Mouse (Mus musculus) layer of hippocampus, adult 9-11 months (tissue): Measurements from ENCODE around the gene Smim13.
"Not testable (repeated sequence)": the region's sequence is repeated elsewhere in the genome, so short reads cannot be mapped to it uniquely, and the experiment has no call there.

Experiments
- DNase-seq: peaks from one replicate; pipeline ENCODE4 v3.0.0; 2022

The Smim13 gene

GRCm38 (mm10) chr13:41238035-41238804 is 11.4 kb upstream of the Smim13 start:
- DNase-seq: no peak

GRCm38 (mm10) chr13:41238805-41239130 is 10.9 kb upstream of the Smim13 start:
- no peak for DNase-seq

- no peak for DNase-seq
Observed at GRCm38 (mm10) chr13:41241557-41241956, 8.1 kb upstream of the Smim13 start.

GRCm38 (mm10) chr13:41244306-41244830 is 5.3 kb upstream of the Smim13 start:
- DNase-seq: no peak

GRCm38 (mm10) chr13:41248751-41249520 is 708 bp upstream of the Smim13 start:
- peak; percentile 25 for DNase-seq

- peak; percentile 45 for DNase-seq
Observed at GRCm38 (mm10) chr13:41250318-41250981, 806 bp downstream of the Smim13 start.

- DNase-seq: not testable (repeated sequence)
Observed at GRCm38 (mm10) chr13:41251232-41251631, 1.6 kb downstream of the Smim13 start.

GRCm38 (mm10) chr13:41251667-41252066 is 2.0 kb downstream of the Smim13 start:
- no peak for DNase-seq

- no peak for DNase-seq
Observed at GRCm38 (mm10) chr13:41252141-41252540, 2.5 kb downstream of the Smim13 start.

- no peak for DNase-seq
Observed at GRCm38 (mm10) chr13:41252736-41253135, 3.1 kb downstream of the Smim13 start.

GRCm38 (mm10) chr13:41256126-41256525 is 6.5 kb downstream of the Smim13 start:
- DNase-seq: no peak

GRCm38 (mm10) chr13:41256962-41257361 is 7.3 kb downstream of the Smim13 start:
- DNase-seq: no peak

GRCm38 (mm10) chr13:41257851-41258250 is 8.2 kb downstream of the Smim13 start:
- DNase-seq: no peak

- DNase-seq: not testable (repeated sequence)
Observed at GRCm38 (mm10) chr13:41261617-41262016, 12.0 kb downstream of the Smim13 start.

GRCm38 (mm10) chr13:41263304-41264006 is 13.8 kb downstream of the Smim13 start:
- no peak for DNase-seq

- peak; percentile 47 for DNase-seq
Observed at GRCm38 (mm10) chr13:41267827-41268408, 18.3 kb downstream of the Smim13 start.

- no peak for DNase-seq
Observed at GRCm38 (mm10) chr13:41273927-41274650, 24.4 kb downstream of the Smim13 start, which contains the start of gene Gm17364. Gene Gm17364, minus strand, starts transcription at chr13:41273977.

- no peak for DNase-seq
Observed at GRCm38 (mm10) chr13:41280696-41281095, 31.1 kb downstream of the Smim13 start.

GRCm38 (mm10) chr13:41283256-41283655 is 33.6 kb downstream of the Smim13 start:
- DNase-seq: peak; percentile 47

- no peak for DNase-seq
Observed at GRCm38 (mm10) chr13:41285448-41285847, 35.8 kb downstream of the Smim13 start.

GRCm38 (mm10) chr13:41286285-41286684 is 36.6 kb downstream of the Smim13 start:
- DNase-seq: no peak
